Mouse (Mus musculus) heart, postnatal 0 days (tissue): Measurements from ENCODE around the gene Ipo4. TPM values are rescaled to one million over a fixed set of nuclear protein-coding genes. Genes with fewer than 3 reads are reported as not detected.

Experiments used
- ATAC-seq: fragments of 200-750 bp; cut with Nextera tagmentation; 2 replicates; pipeline ENCODE4 v1.8.0; 2017; ENCODE audit warnings: low read depth, moderate number of reproducible peaks, moderate library complexity; ENCODE audit not compliant: insufficient read depth
- DNase-seq: peaks from one replicate; pipeline ENCODE4 v3.0.0-alpha.2; 2016; ENCODE audit warnings: low spot score
- H3K27ac ChIP-seq: fragments of 300-500 bp; sonication (generic); 2 replicates; pipeline ENCODE4 v1.5.1; 2014; ENCODE audit warnings: low read depth, mild to moderate bottlenecking
- H3K27me3 ChIP-seq: fragments of 300-500 bp; sonication (generic); 2 replicates; pipeline ENCODE4 v1.6.1; 2014; ENCODE audit warnings: low read length, mixed read lengths; ENCODE audit not compliant: control insufficient read depth, insufficient read depth
- H3K36me3 ChIP-seq: fragments of 300-500 bp; sonication (generic); replicated peaks from 2 replicates; pipeline ENCODE4 v1.6.1; 2014; ENCODE audit warnings: low read length, mixed read lengths; ENCODE audit not compliant: control insufficient read depth, insufficient read depth
- H3K4me1 ChIP-seq: fragments of 300-500 bp; sonication (generic); 2 replicates; pipeline ENCODE4 v1.6.1; 2014; ENCODE audit warnings: antibody characterized with exemption; ENCODE audit not compliant: control insufficient read depth, insufficient read depth
- H3K4me2 ChIP-seq: fragments of 300-500 bp; sonication (generic); 2 replicates; pipeline ENCODE4 v1.6.1; 2014; ENCODE audit warnings: low read depth, mild to moderate bottlenecking, low read length, moderate library complexity
- H3K4me3 ChIP-seq: fragments of 300-500 bp; sonication (generic); 2 replicates; pipeline ENCODE4 v1.5.1; 2014; ENCODE audit warnings: low read depth, low read length
- H3K9ac ChIP-seq: fragments of 300-500 bp; sonication (generic); replicated peaks from 2 replicates; pipeline ENCODE4 v1.6.1; 2014; ENCODE audit warnings: low read depth, low read length, mixed read lengths
- H3K9me3 ChIP-seq: fragments of 300-500 bp; sonication (generic); replicated peaks from 2 replicates; pipeline ENCODE4 v1.6.1; 2016; ENCODE audit warnings: low read length; ENCODE audit not compliant: control insufficient read depth
- CTCF ChIP-seq: IDR thresholded peaks from 2 replicates; pipeline ENCODE4 v1.5.1; 2016; ENCODE audit warnings: antibody characterized with exemption, control low read depth, low read depth
- EP300 ChIP-seq: IDR thresholded peaks from 2 replicates; pipeline ENCODE4 v1.6.1; 2016; ENCODE audit warnings: antibody characterized with exemption, low read depth
- WGBS: fragments of 180-500 bp; shearing (Covaris S2); extraction: QIAGEN DNeasy Blood & Tissue Kit; methylation state at CpG from one replicate; pipeline ENCODE4 v1.1.7; 2014; 5-methylcytosine and 5-hydroxymethylcytosine counted together
- polyA plus RNA-seq: library from polyadenylated mRNA; unstranded; fragments of >200 nt; fragmentation: Nextera tagmentation; extraction: Ambion mirVana; gene quantifications from 2 replicates; pipeline ENCODE4 v1.2.1, GENCODE M21; 2015
- total RNA-seq: library from RNA; depleted of rRNA; stranded (reverse); fragments of >200 nt; gene quantifications from 2 replicates; pipeline ENCODE4 v1.2.3, GENCODE M21; 2014; ENCODE audit warnings: low replicate concordance

The Ipo4 gene
- total and polyA plus RNA-seq, 2 experiments from 2014 or later, result 37.6 to 49.8 TPM

GRCm38 (mm10) chr14:55671833-55672740 is 36.3 kb upstream of the Ipo4 start, which contains the start of the genes Gmpr2 and Nedd8:
Gene Gmpr2 (plus strand): TSS chr14:55671941.
Gene Nedd8 (minus strand): TSS chr14:55672124.
- TF ChIP-seq CTCF, result no peak
- TF ChIP-seq EP300, result no peak

GRCm38 (mm10) chr14:55671486-55671832 is 35.7 kb upstream of the Ipo4 start:
- H3K27me3 ChIP-seq, result no peaks in the 10 kb centered on the region
- TF ChIP-seq EP300, result no peak
- TF ChIP-seq CTCF, result no peak
- ATAC-seq (peak; percentile 27), DNase-seq (no peak)
- WGBS, result under 1% methylated on average over 12 of the region's 12 CpGs
- peak overlapping the region; percentile 73 for H3K27ac ChIP-seq
- H3K9ac ChIP-seq, result peak overlapping the region; percentile 90
- no peaks in the 10 kb centered on the region for H3K9me3 ChIP-seq
- H3K36me3 ChIP-seq, result peaks cover 24% of the 10 kb centered on the region
- H3K4me2 ChIP-seq, result peak overlapping the region; percentile 88
- H3K4me1 ChIP-seq, result peaks cover 18% of the 10 kb centered on the region
- peak overlapping the region; percentile 89 for H3K4me3 ChIP-seq

More at GRCm38 (mm10) chr14:55671833-55672740, 36.3 kb upstream of the Ipo4 start, which contains the start of the genes Gmpr2 and Nedd8:
- Histone ChIP-seq H3K9me3 (no peaks in the 10 kb centered on the region), H3K9ac (peak within 1 kb of the TSS; percentile 90), H3K4me1 (peaks cover 18% of the 10 kb centered on the region), H3K4me2 (peak within 1 kb of the TSS; percentile 88), H3K27ac (peak within 1 kb of the TSS; percentile 73), H3K27me3 (no peaks in the 10 kb centered on the region), H3K36me3 (peaks cover 27% of the 10 kb centered on the region), H3K4me3 (peak within 1 kb of the TSS; percentile 89)
- WGBS, result 1% methylated on average over 38 of the region's 38 CpGs
- peak; percentile 98 for ATAC-seq
- DNase-seq, result peak; percentile 97

- Histone ChIP-seq H3K27me3 (no peaks in the 10 kb centered on the region), H3K36me3 (peaks cover 30% of the 10 kb centered on the region), H3K9me3 (no peaks in the 10 kb centered on the region), H3K9ac (no peak overlapping the region), H3K4me3 (peak overlapping the region; percentile 86; the same call in 1 of the 2 replicates), H3K4me2 (peak overlapping the region; percentile 66), H3K27ac (no peak overlapping the region), H3K4me1 (peaks cover 24% of the 10 kb centered on the region)
- DNase-seq (no peak), ATAC-seq (no peak)
- no peak for TF ChIP-seq CTCF
- no peak for TF ChIP-seq EP300
- 48% methylated on average over 2 of the region's 2 CpGs for WGBS
Measured at GRCm38 (mm10) chr14:55660636-55661035, 24.9 kb upstream of the Ipo4 start.

GRCm38 (mm10) chr14:55659960-55660573 is 24.3 kb upstream of the Ipo4 start, which contains the start of gene Mdp1:
Gene Mdp1 (minus strand): TSS chr14:55660508.
- WGBS, result under 1% methylated on average over 39 of the region's 39 CpGs
- peak; percentile 26 for TF ChIP-seq CTCF
- TF ChIP-seq EP300, result no peak
- ATAC-seq, result peak; percentile 93
- DNase-seq, result peak; percentile 90
- peaks cover 30% of the 10 kb centered on the region for H3K36me3 ChIP-seq
- peak within 1 kb of the TSS; percentile 77 for H3K9ac ChIP-seq
- peak within 1 kb of the TSS; percentile 66 for H3K4me2 ChIP-seq
- H3K4me3 ChIP-seq, result peak within 1 kb of the TSS; percentile 86
- no peaks in the 10 kb centered on the region for H3K9me3 ChIP-seq
- H3K27me3 ChIP-seq, result no peaks in the 10 kb centered on the region
- peak within 1 kb of the TSS; percentile 94 for H3K27ac ChIP-seq
- peaks cover 24% of the 10 kb centered on the region for H3K4me1 ChIP-seq

- peaks cover 20% of the 10 kb centered on the region for H3K36me3 ChIP-seq
- H3K27me3 ChIP-seq, result no peaks in the 10 kb centered on the region
- peaks cover 24% of the 10 kb centered on the region for H3K4me1 ChIP-seq
- WGBS, result 53% methylated on average over 5 of the region's 5 CpGs
- no peaks in the 10 kb centered on the region for H3K9me3 ChIP-seq
- no peak overlapping the region for H3K4me3 ChIP-seq
- ATAC-seq (no peak), DNase-seq (no peak)
- no peak for TF ChIP-seq CTCF
- no peak for TF ChIP-seq EP300
- H3K4me2 ChIP-seq, result no peak overlapping the region
- H3K27ac ChIP-seq, result peak overlapping the region; percentile 94
- no peak overlapping the region for H3K9ac ChIP-seq
Measured at GRCm38 (mm10) chr14:55658011-55658410, 22.3 kb upstream of the Ipo4 start.
